Mouse (Mus musculus): ENCODE results near the gene Mettl25. TPM values are rescaled to one million over a fixed set of nuclear protein-coding genes. Genes with fewer than 3 reads are reported as not detected.

Gene Mettl25
- total RNA-seq, 1 experiment = 14.2 TPM

DNA sequence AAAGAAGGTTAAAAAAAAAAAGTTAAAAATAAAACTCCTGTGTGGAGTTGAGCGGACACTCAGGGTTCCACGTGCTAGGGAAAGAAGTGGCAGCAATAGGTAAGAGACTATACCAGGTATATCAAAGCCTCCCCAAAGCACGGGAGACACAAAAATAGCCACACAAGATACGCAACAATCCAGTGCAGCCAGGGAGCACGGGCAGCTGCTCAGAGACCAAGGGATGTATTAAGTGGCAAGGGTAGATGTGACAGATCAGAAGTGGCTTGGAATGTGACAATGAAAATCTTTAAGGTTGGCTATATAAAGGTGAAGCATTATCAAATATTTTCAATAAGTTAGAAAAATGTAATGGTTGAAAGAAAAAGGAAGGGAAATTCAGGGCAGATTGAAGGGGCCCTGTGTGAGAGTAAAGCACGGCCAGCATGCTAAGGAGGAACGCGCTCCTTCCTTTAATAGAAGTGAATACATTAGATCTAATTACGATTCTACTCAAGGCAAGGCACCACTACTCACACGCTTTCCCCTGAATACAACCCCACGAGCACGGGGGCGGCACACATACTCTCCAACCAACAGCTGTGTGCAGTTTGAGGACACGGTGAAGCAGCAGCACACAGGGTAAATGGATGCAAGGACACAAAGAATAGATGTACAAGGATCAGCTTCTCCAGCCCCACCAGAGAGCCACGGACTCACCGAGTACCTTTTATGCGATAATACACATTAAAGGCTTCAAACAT is 52.3 kb downstream of the Mettl25 start:
- TF ChIP-seq ZNF384 (IDR thresholded peaks at IDR 0.05; ENCODE audit: low read depth, low read length) (no peak), ZC3H11A (IDR thresholded peaks at IDR 0.05; ENCODE audit: borderline replicate concordance, low read depth, low read length) (no peak), MAFK (IDR thresholded peaks at IDR 0.05; ENCODE audit: insufficient read depth, low read depth, low read length) (no peak)
- in situ Hi-C loops (cut with MboI; ENCODE audit: low sequenced_read_pairs in 2 of 2, unreplicated experiment in 2 of 2) = no loop called here
- peaks cover 0 to 2% of the 10 kb centered on the region in 2 experiments; a peak in 1 of 4 replicates for H3K4me1 ChIP-seq (ENCODE audit: control insufficient read depth in 2 of 2, insufficient read depth in 2 of 2, low read length in 2 of 2, poor library complexity in 1 of 2)
- H3K27ac ChIP-seq (ENCODE audit: insufficient read depth, low read depth, low read length, poor library complexity, severe bottlenecking) = no peak overlapping the region
- H3K9me3 ChIP-seq (ENCODE audit: control insufficient read depth, insufficient read depth, low read depth, low read length) = no peaks in the 10 kb centered on the region
- no peaks in the 10 kb centered on the region; the same call in 1 of the 2 replicates for H3K36me3 ChIP-seq (ENCODE audit: control insufficient read depth, insufficient read depth, low read length, poor library complexity, severe bottlenecking)
- no peak overlapping the region for H3K4me3 ChIP-seq (ENCODE audit: insufficient read depth in 1 of 2, low read depth in 1 of 2, low read length in 2 of 2, poor library complexity in 1 of 2, severe bottlenecking in 1 of 2)
- no peak overlapping the region for H3K9ac ChIP-seq (ENCODE audit: insufficient read depth, low read depth, low read length, poor library complexity, severe bottlenecking)
- DNase-seq (ENCODE audit: low read depth, low spot score) = no peak

- H3K27ac ChIP-seq (ENCODE audit: insufficient read depth, low read depth, low read length, poor library complexity, severe bottlenecking) = no peak overlapping the region
- H3K36me3 ChIP-seq (ENCODE audit: control insufficient read depth, insufficient read depth, low read length, poor library complexity, severe bottlenecking) = no peaks in the 10 kb centered on the region; the same call in 1 of the 2 replicates
- no peak overlapping the region for H3K4me3 ChIP-seq (ENCODE audit: insufficient read depth in 1 of 2, low read depth in 1 of 2, low read length in 2 of 2, poor library complexity in 1 of 2, severe bottlenecking in 1 of 2)
- no peak for TF ChIP-seq ZC3H11A (IDR thresholded peaks at IDR 0.05; ENCODE audit: borderline replicate concordance, low read depth, low read length)
- TF ChIP-seq MAFK (IDR thresholded peaks at IDR 0.05; ENCODE audit: insufficient read depth, low read depth, low read length) = no peak
- TF ChIP-seq ZNF384 (IDR thresholded peaks at IDR 0.05; ENCODE audit: low read depth, low read length) = no peak
- TF ChIP-seq HCFC1 (IDR thresholded peaks at IDR 0.05; ENCODE audit: borderline replicate concordance, insufficient read depth, low read length) = no peak
- TF ChIP-seq CHD2 (IDR thresholded peaks at IDR 0.05; ENCODE audit: low read depth, low read length) = no peak
- no peaks in the 10 kb centered on the region for H3K4me1 ChIP-seq (ENCODE audit: control insufficient read depth in 2 of 2, insufficient read depth in 2 of 2, low read length in 2 of 2, poor library complexity in 1 of 2)
- in situ Hi-C loops (cut with MboI; ENCODE audit: low sequenced_read_pairs in 2 of 2, unreplicated experiment in 2 of 2) = no loop called here
- H3K9ac ChIP-seq (ENCODE audit: insufficient read depth, low read depth, low read length, poor library complexity, severe bottlenecking) = no peak overlapping the region
- no peaks in the 10 kb centered on the region for H3K9me3 ChIP-seq (ENCODE audit: control insufficient read depth, insufficient read depth, low read depth, low read length)
- DNase-seq (ENCODE audit: low read depth, low spot score) = no peak
These were observed 57.4 kb downstream of the Mettl25 start for GRCm38 (mm10) chr10:105783766-105784165.

- Histone ChIP-seq H3K27ac (ENCODE audit: insufficient read depth, low read depth, low read length, poor library complexity, severe bottlenecking) (no peak overlapping the region), H3K9ac (ENCODE audit: insufficient read depth, low read depth, low read length, poor library complexity, severe bottlenecking) (no peak overlapping the region), H3K9me3 (ENCODE audit: control insufficient read depth, insufficient read depth, low read depth, low read length) (no peaks in the 10 kb centered on the region), H3K36me3 (ENCODE audit: control insufficient read depth, insufficient read depth, low read length, poor library complexity, severe bottlenecking) (no peaks in the 10 kb centered on the region), H3K4me1 (ENCODE audit: control insufficient read depth in 2 of 2, insufficient read depth in 2 of 2, low read length in 2 of 2, poor library complexity in 1 of 2) (no peaks in the 10 kb centered on the region), H3K4me3 (ENCODE audit: insufficient read depth in 1 of 2, low read depth in 1 of 2, low read length in 2 of 2, poor library complexity in 1 of 2, severe bottlenecking in 1 of 2) (no peak overlapping the region)
- DNase-seq (ENCODE audit: low read depth, low spot score) = peak; percentile 39
- in situ Hi-C loops (cut with MboI; ENCODE audit: low sequenced_read_pairs in 2 of 2, unreplicated experiment in 2 of 2) = no loop called here
- TF ChIP-seq HCFC1 (IDR thresholded peaks at IDR 0.05; ENCODE audit: borderline replicate concordance, insufficient read depth, low read length) = no peak
- TF ChIP-seq ZC3H11A (IDR thresholded peaks at IDR 0.05; ENCODE audit: borderline replicate concordance, low read depth, low read length) = peak; percentile 73; the same call in 1 of the 2 replicates
These were observed 66.8 kb downstream of the Mettl25 start for GRCm38 (mm10) chr10:105774382-105774781.

- Histone ChIP-seq H3K27ac (ENCODE audit: insufficient read depth, low read depth, low read length, poor library complexity, severe bottlenecking) (no peak overlapping the region), H3K4me1 (ENCODE audit: control insufficient read depth in 2 of 2, insufficient read depth in 2 of 2, low read length in 2 of 2, poor library complexity in 1 of 2) (no peaks in the 10 kb centered on the region), H3K9ac (ENCODE audit: insufficient read depth, low read depth, low read length, poor library complexity, severe bottlenecking) (no peak overlapping the region), H3K4me3 (ENCODE audit: insufficient read depth in 1 of 2, low read depth in 1 of 2, low read length in 2 of 2, poor library complexity in 1 of 2, severe bottlenecking in 1 of 2) (no peak overlapping the region), H3K36me3 (ENCODE audit: control insufficient read depth, insufficient read depth, low read length, poor library complexity, severe bottlenecking) (no peaks in the 10 kb centered on the region), H3K9me3 (ENCODE audit: control insufficient read depth, insufficient read depth, low read depth, low read length) (no peaks in the 10 kb centered on the region)
- in situ Hi-C loops (cut with MboI; ENCODE audit: low sequenced_read_pairs in 2 of 2, unreplicated experiment in 2 of 2) = no loop called here
- DNase-seq (ENCODE audit: low read depth, low spot score) = no peak
- TF ChIP-seq ZNF384 (IDR thresholded peaks at IDR 0.05; ENCODE audit: low read depth, low read length) (no peak), ZC3H11A (IDR thresholded peaks at IDR 0.05; ENCODE audit: borderline replicate concordance, low read depth, low read length) (no peak), CHD2 (IDR thresholded peaks at IDR 0.05; ENCODE audit: low read depth, low read length) (no peak), MAFK (IDR thresholded peaks at IDR 0.05; ENCODE audit: insufficient read depth, low read depth, low read length) (no peak), HCFC1 (IDR thresholded peaks at IDR 0.05; ENCODE audit: borderline replicate concordance, insufficient read depth, low read length) (no peak)
These were observed 68.3 kb downstream of the Mettl25 start for GRCm38 (mm10) chr10:105772821-105773302.

Measured in ES-E14 (cell line).